Mouse (Mus musculus): ENCODE measurements around the gene Nfix. TPM values are rescaled to one million over a fixed set of nuclear protein-coding genes. Genes with fewer than 3 reads are reported as not detected.

Nfix gene
- total and polyA plus RNA-seq, 2 experiments from 2014 or later: 92.5 to 123 TPM

- DNase-seq (ENCODE audit: low spot score) (no peak), ATAC-seq (no peak)
- peak overlapping the region; percentile 59; the same call in 1 of the 2 replicates for H3K27ac ChIP-seq
- no peak overlapping the region for H3K4me2 ChIP-seq (ENCODE audit: low read depth, low read length)
- WGBS: 36% methylated on average over 13 of the region's 13 CpGs
- no peak overlapping the region for H3K4me3 ChIP-seq (ENCODE audit: low read length)
- no peaks in the 10 kb centered on the region for H3K36me3 ChIP-seq (ENCODE audit: insufficient read depth, low read length)
- H3K9me3 ChIP-seq (ENCODE audit: low read length): no peaks in the 10 kb centered on the region
- no peak for TF ChIP-seq CTCF (IDR thresholded peaks at IDR 0.05; ENCODE audit: low read depth)
- no peak overlapping the region for H3K9ac ChIP-seq (replicated peaks; ENCODE audit: low read length)
- peaks cover 47% of the 10 kb centered on the region for H3K4me1 ChIP-seq (ENCODE audit: insufficient read depth, low read length)
- H3K27me3 ChIP-seq (ENCODE audit: insufficient read depth, low read length): no peaks in the 10 kb centered on the region
Measured at GRCm38 (mm10) chr8:84740895-84741843, 59.0 kb downstream of the Nfix start.

DNA sequence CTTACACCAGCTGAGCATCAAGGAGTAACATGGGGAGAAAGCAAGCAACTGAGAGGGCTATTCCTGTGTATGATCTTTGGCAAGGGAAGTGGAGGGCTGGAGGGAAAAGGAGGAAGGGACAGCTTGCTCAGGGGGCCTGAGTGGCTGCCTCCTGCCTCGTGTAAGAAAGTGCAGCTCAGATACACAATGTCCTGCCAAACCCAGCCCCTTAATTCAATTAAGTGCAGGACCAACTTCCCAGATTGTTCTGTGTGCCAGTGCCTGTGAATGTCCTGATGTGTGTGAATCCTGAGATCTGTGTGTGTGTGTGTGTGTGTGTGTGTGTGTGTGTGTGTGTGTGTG lies 60.8 kb downstream of the Nfix start:
- Histone ChIP-seq H3K27me3 (ENCODE audit: insufficient read depth, low read length) (no peaks in the 10 kb centered on the region), H3K9ac (replicated peaks; ENCODE audit: low read length) (no peak overlapping the region), H3K4me2 (ENCODE audit: low read depth, low read length) (no peak overlapping the region), H3K36me3 (ENCODE audit: insufficient read depth, low read length) (no peaks in the 10 kb centered on the region), H3K27ac (peak overlapping the region; percentile 57; the same call in 1 of the 2 replicates), H3K4me1 (ENCODE audit: insufficient read depth, low read length) (peaks cover 42% of the 10 kb centered on the region), H3K4me3 (ENCODE audit: low read length) (no peak overlapping the region), H3K9me3 (ENCODE audit: low read length) (no peaks in the 10 kb centered on the region)
- DNase-seq (ENCODE audit: low spot score) (peak; percentile 42), ATAC-seq (no peak)
- 12% methylated on average over 1 of the region's 1 CpGs for WGBS
- no peak for TF ChIP-seq CTCF (IDR thresholded peaks at IDR 0.05; ENCODE audit: low read depth)

GRCm38 (mm10) chr8:84738715-84739400 lies 61.3 kb downstream of the Nfix start:
- Histone ChIP-seq H3K4me2 (ENCODE audit: low read depth, low read length) (no peak overlapping the region), H3K27me3 (ENCODE audit: insufficient read depth, low read length) (no peaks in the 10 kb centered on the region), H3K9ac (replicated peaks; ENCODE audit: low read length) (no peak overlapping the region), H3K36me3 (ENCODE audit: insufficient read depth, low read length) (no peaks in the 10 kb centered on the region), H3K27ac (peak overlapping the region; percentile 57; the same call in 1 of the 2 replicates), H3K4me1 (ENCODE audit: insufficient read depth, low read length) (peaks cover 40% of the 10 kb centered on the region), H3K9me3 (ENCODE audit: low read length) (no peaks in the 10 kb centered on the region), H3K4me3 (ENCODE audit: low read length) (no peak overlapping the region)
- TF ChIP-seq CTCF (IDR thresholded peaks at IDR 0.05; ENCODE audit: low read depth): no peak
- no peak for ATAC-seq
- no peak for DNase-seq (ENCODE audit: low spot score)
- WGBS: 48% methylated on average over 10 of the region's 10 CpGs

- Histone ChIP-seq H3K9me3 (ENCODE audit: low read length) (no peaks in the 10 kb centered on the region), H3K27ac (peak overlapping the region; percentile 57; the same call in 1 of the 2 replicates), H3K4me3 (ENCODE audit: low read length) (no peak overlapping the region), H3K4me2 (ENCODE audit: low read depth, low read length) (peak overlapping the region; percentile 28; the same call in 1 of the 2 replicates), H3K4me1 (ENCODE audit: insufficient read depth, low read length) (peaks cover 41% of the 10 kb centered on the region), H3K36me3 (ENCODE audit: insufficient read depth, low read length) (no peaks in the 10 kb centered on the region), H3K27me3 (ENCODE audit: insufficient read depth, low read length) (no peaks in the 10 kb centered on the region), H3K9ac (replicated peaks; ENCODE audit: low read length) (no peak overlapping the region)
- 23% methylated on average over 10 of the region's 10 CpGs for WGBS
- no peak for TF ChIP-seq CTCF (IDR thresholded peaks at IDR 0.05; ENCODE audit: low read depth)
- DNase-seq (ENCODE audit: low spot score) (no peak), ATAC-seq (no peak)
Measured at GRCm38 (mm10) chr8:84738266-84738665, 61.9 kb downstream of the Nfix start.

DNA sequence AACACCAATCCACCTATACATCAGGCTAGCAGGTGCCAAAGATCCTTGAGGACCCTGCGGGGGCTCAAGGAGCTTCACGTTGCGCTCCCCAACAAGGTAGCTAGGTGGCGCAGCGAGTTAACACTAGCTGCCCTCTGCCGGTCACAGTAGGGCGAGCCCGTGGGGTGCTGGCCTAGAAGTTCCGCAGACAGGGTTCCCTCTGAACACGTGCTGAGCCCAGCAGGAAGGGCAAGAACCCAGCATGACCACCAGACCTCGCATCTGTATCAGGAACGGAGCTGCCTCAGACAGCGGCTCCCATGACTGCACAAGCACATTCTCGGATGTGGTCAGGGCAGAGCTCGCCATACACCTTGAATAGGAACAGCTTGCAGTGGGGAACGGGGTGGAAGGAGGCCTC lies 62.5 kb downstream of the Nfix start:
- H3K4me3 ChIP-seq (ENCODE audit: low read length): peak overlapping the region; percentile 18
- ATAC-seq (peak; percentile 69), DNase-seq (ENCODE audit: low spot score) (peak; percentile 90)
- no peaks in the 10 kb centered on the region for H3K9me3 ChIP-seq (ENCODE audit: low read length)
- TF ChIP-seq CTCF (IDR thresholded peaks at IDR 0.05; ENCODE audit: low read depth): peak; percentile 99
- 0 out of 2 replicates have a peak overlapping the region, but pooled peaks have one; percentile 15 for H3K27ac ChIP-seq
- peaks cover 47% of the 10 kb centered on the region for H3K4me1 ChIP-seq (ENCODE audit: insufficient read depth, low read length)
- peak overlapping the region; percentile 28; the same call in 1 of the 2 replicates for H3K4me2 ChIP-seq (ENCODE audit: low read depth, low read length)
- WGBS: 2% methylated on average over 16 of the region's 16 CpGs
- H3K9ac ChIP-seq (replicated peaks; ENCODE audit: low read length): no peak overlapping the region
- H3K27me3 ChIP-seq (ENCODE audit: insufficient read depth, low read length): no peaks in the 10 kb centered on the region
- no peaks in the 10 kb centered on the region for H3K36me3 ChIP-seq (ENCODE audit: insufficient read depth, low read length)

DNA sequence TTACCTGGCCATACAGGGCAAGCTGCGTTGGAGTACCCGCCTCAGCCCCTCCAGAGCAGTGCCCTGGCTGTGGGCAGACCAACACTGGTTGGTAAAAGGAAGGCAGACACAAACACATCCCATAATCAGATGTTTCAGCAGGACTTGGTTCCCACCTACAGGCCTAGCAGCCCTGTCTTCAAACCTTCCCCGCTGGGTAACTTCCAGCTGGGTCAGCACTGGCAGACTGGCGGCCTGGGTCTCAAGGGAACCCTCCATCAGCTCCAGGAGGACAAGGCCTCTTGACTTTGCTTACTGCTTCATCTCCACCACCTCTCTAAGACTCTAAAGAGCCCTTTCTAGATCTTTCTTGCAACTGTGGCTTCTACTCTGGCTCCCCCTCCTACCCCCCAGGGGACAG lies 63.6 kb downstream of the Nfix start:
- H3K4me2 ChIP-seq (ENCODE audit: low read depth, low read length): no peak overlapping the region
- H3K4me3 ChIP-seq (ENCODE audit: low read length): no peak overlapping the region
- H3K9ac ChIP-seq (replicated peaks; ENCODE audit: low read length): no peak overlapping the region
- 81% methylated on average over 4 of the region's 4 CpGs for WGBS
- no peak for TF ChIP-seq CTCF (IDR thresholded peaks at IDR 0.05; ENCODE audit: low read depth)
- ATAC-seq (no peak), DNase-seq (ENCODE audit: low spot score) (no peak)
- H3K9me3 ChIP-seq (ENCODE audit: low read length): no peaks in the 10 kb centered on the region
- H3K27me3 ChIP-seq (ENCODE audit: insufficient read depth, low read length): no peaks in the 10 kb centered on the region
- H3K27ac ChIP-seq: no peak overlapping the region
- H3K36me3 ChIP-seq (ENCODE audit: insufficient read depth, low read length): no peaks in the 10 kb centered on the region
- peaks cover 53% of the 10 kb centered on the region for H3K4me1 ChIP-seq (ENCODE audit: insufficient read depth, low read length)

Measured in hindbrain, postnatal 0 days (tissue).